Mouse (Mus musculus) heart, postnatal 0 days (tissue): ENCODE results near the gene Gm6614. TPM values are rescaled to one million over a fixed set of nuclear protein-coding genes. Genes with fewer than 3 reads are reported as not detected.

Experiments used
- ATAC-seq: fragments of 200-750 bp; cut with Nextera tagmentation; 2 replicates; pipeline ENCODE4 v1.8.0; 2017; ENCODE audit warnings: low read depth, moderate number of reproducible peaks, moderate library complexity; ENCODE audit not compliant: insufficient read depth
- DNase-seq: peaks from one replicate; pipeline ENCODE4 v3.0.0-alpha.2; 2016; ENCODE audit warnings: low spot score
- H3K27ac ChIP-seq: fragments of 300-500 bp; sonication (generic); 2 replicates; pipeline ENCODE4 v1.5.1; 2014; ENCODE audit warnings: low read depth, mild to moderate bottlenecking
- H3K27me3 ChIP-seq: fragments of 300-500 bp; sonication (generic); 2 replicates; pipeline ENCODE4 v1.6.1; 2014; ENCODE audit warnings: low read length, mixed read lengths; ENCODE audit not compliant: control insufficient read depth, insufficient read depth
- H3K36me3 ChIP-seq: fragments of 300-500 bp; sonication (generic); replicated peaks from 2 replicates; pipeline ENCODE4 v1.6.1; 2014; ENCODE audit warnings: low read length, mixed read lengths; ENCODE audit not compliant: control insufficient read depth, insufficient read depth
- H3K4me1 ChIP-seq: fragments of 300-500 bp; sonication (generic); 2 replicates; pipeline ENCODE4 v1.6.1; 2014; ENCODE audit warnings: antibody characterized with exemption; ENCODE audit not compliant: control insufficient read depth, insufficient read depth
- H3K4me2 ChIP-seq: fragments of 300-500 bp; sonication (generic); 2 replicates; pipeline ENCODE4 v1.6.1; 2014; ENCODE audit warnings: low read depth, mild to moderate bottlenecking, low read length, moderate library complexity
- H3K4me3 ChIP-seq: fragments of 300-500 bp; sonication (generic); 2 replicates; pipeline ENCODE4 v1.5.1; 2014; ENCODE audit warnings: low read depth, low read length
- H3K9ac ChIP-seq: fragments of 300-500 bp; sonication (generic); replicated peaks from 2 replicates; pipeline ENCODE4 v1.6.1; 2014; ENCODE audit warnings: low read depth, low read length, mixed read lengths
- H3K9me3 ChIP-seq: fragments of 300-500 bp; sonication (generic); replicated peaks from 2 replicates; pipeline ENCODE4 v1.6.1; 2016; ENCODE audit warnings: low read length; ENCODE audit not compliant: control insufficient read depth
- CTCF ChIP-seq: IDR thresholded peaks from 2 replicates; pipeline ENCODE4 v1.5.1; 2016; ENCODE audit warnings: antibody characterized with exemption, control low read depth, low read depth
- EP300 ChIP-seq: IDR thresholded peaks from 2 replicates; pipeline ENCODE4 v1.6.1; 2016; ENCODE audit warnings: antibody characterized with exemption, low read depth
- WGBS: fragments of 180-500 bp; shearing (Covaris S2); extraction: QIAGEN DNeasy Blood & Tissue Kit; methylation state at CpG from one replicate; pipeline ENCODE4 v1.1.7; 2014; 5-methylcytosine and 5-hydroxymethylcytosine counted together
- polyA plus RNA-seq: library from polyadenylated mRNA; unstranded; fragments of >200 nt; fragmentation: Nextera tagmentation; extraction: Ambion mirVana; gene quantifications from 2 replicates; pipeline ENCODE4 v1.2.1, GENCODE M21; 2015
- total RNA-seq: library from RNA; depleted of rRNA; stranded (reverse); fragments of >200 nt; gene quantifications from 2 replicates; pipeline ENCODE4 v1.2.3, GENCODE M21; 2014; ENCODE audit warnings: low replicate concordance; rRNA removed

Gene Gm6614
- total and polyA plus RNA-seq, 2 experiments from 2014 or later: not detected

GRCm38 (mm10) chr6:141962420-141962819 lies 48.8 kb downstream of the Gm6614 start:
- Histone ChIP-seq H3K4me2 (no peak overlapping the region), H3K9me3 (no peaks in the 10 kb centered on the region), H3K4me3 (no peak overlapping the region), H3K9ac (no peak overlapping the region), H3K27me3 (no peaks in the 10 kb centered on the region), H3K36me3 (no peaks in the 10 kb centered on the region), H3K4me1 (no peaks in the 10 kb centered on the region), H3K27ac (no peak overlapping the region)
- ATAC-seq (no peak), DNase-seq (no peak)
- no peak for TF ChIP-seq EP300
- no peak for TF ChIP-seq CTCF
- 56% methylated on average over 1 of the region's 1 CpGs for WGBS

GRCm38 (mm10) chr6:141961861-141962260 lies 49.4 kb downstream of the Gm6614 start:
- H3K9ac ChIP-seq: no peak overlapping the region
- H3K27me3 ChIP-seq: no peaks in the 10 kb centered on the region
- H3K4me1 ChIP-seq: no peaks in the 10 kb centered on the region
- H3K27ac ChIP-seq: no peak overlapping the region
- no peaks in the 10 kb centered on the region for H3K36me3 ChIP-seq
- no peaks in the 10 kb centered on the region for H3K9me3 ChIP-seq
- no peak overlapping the region for H3K4me3 ChIP-seq
- ATAC-seq (no peak), DNase-seq (no peak)
- 78% methylated on average over 3 of the region's 3 CpGs for WGBS
- no peak overlapping the region for H3K4me2 ChIP-seq
- TF ChIP-seq CTCF (no peak), EP300 (no peak)

GRCm38 (mm10) chr6:141960482-141960881 lies 50.7 kb downstream of the Gm6614 start:
- no peak overlapping the region for H3K27ac ChIP-seq
- ATAC-seq (no peak), DNase-seq (no peak)
- H3K4me3 ChIP-seq: no peak overlapping the region
- no peak overlapping the region for H3K4me2 ChIP-seq
- no peaks in the 10 kb centered on the region for H3K9me3 ChIP-seq
- no peak overlapping the region for H3K9ac ChIP-seq
- WGBS: 75% methylated on average over 5 of the region's 5 CpGs
- no peak for TF ChIP-seq CTCF
- no peak for TF ChIP-seq EP300
- H3K4me1 ChIP-seq: no peaks in the 10 kb centered on the region
- H3K36me3 ChIP-seq: no peaks in the 10 kb centered on the region
- no peaks in the 10 kb centered on the region for H3K27me3 ChIP-seq

- H3K4me3 ChIP-seq: no peak within 1 kb of the TSS
- no peaks in the 10 kb centered on the region for H3K4me1 ChIP-seq
- H3K9ac ChIP-seq: no peak within 1 kb of the TSS
- no peaks in the 10 kb centered on the region for H3K27me3 ChIP-seq
- no peaks in the 10 kb centered on the region for H3K9me3 ChIP-seq
- no peaks in the 10 kb centered on the region for H3K36me3 ChIP-seq
- no peak within 1 kb of the TSS for H3K27ac ChIP-seq
- no peak within 1 kb of the TSS for H3K4me2 ChIP-seq
- ATAC-seq (no peak), DNase-seq (no peak)
- no peak for TF ChIP-seq EP300
- TF ChIP-seq CTCF: no peak
Measured at GRCm38 (mm10) chr6:141946862-141947261, 64.4 kb downstream of the Gm6614 start, which contains the start of gene Slco1a1. Gene Slco1a1, minus strand, starts transcription at chr6:141946962.

GRCm38 (mm10) chr6:141940451-141940850 lies 70.8 kb downstream of the Gm6614 start:
- ATAC-seq (no peak), DNase-seq (no peak)
- WGBS: 61% methylated on average over 1 of the region's 1 CpGs
- no peak overlapping the region for H3K9ac ChIP-seq
- no peak overlapping the region for H3K4me3 ChIP-seq
- TF ChIP-seq CTCF: no peak
- no peak for TF ChIP-seq EP300
- no peaks in the 10 kb centered on the region for H3K27me3 ChIP-seq
- H3K4me2 ChIP-seq: no peak overlapping the region
- no peaks in the 10 kb centered on the region for H3K9me3 ChIP-seq
- no peaks in the 10 kb centered on the region for H3K36me3 ChIP-seq
- H3K4me1 ChIP-seq: no peaks in the 10 kb centered on the region
- no peak overlapping the region for H3K27ac ChIP-seq

Other genes starting within 250 kb of the Gm6614 start
- gene Gm5724, start 237.6 kb downstream of the Gm6614 start, total RNA-seq: not detected in 2 replicates
- gene Gm5724, start 237.6 kb downstream of the Gm6614 start, polyA plus RNA-seq: not detected in 2 replicates
- not detected in 2 replicates for gene Slco1a4, start 155.2 kb downstream of the Gm6614 start, total RNA-seq
- gene Slco1a4, start 155.2 kb downstream of the Gm6614 start, polyA plus RNA-seq: 0.33 and 0.68 TPM in 2 replicates
- not detected in 2 replicates for gene Slco1a1, start 64.5 kb downstream of the Gm6614 start, total RNA-seq
- gene Slco1a1, start 64.5 kb downstream of the Gm6614 start, polyA plus RNA-seq: not detected in 2 replicates
- not detected in 2 replicates for gene Slco1a6, start 197.1 kb upstream of the Gm6614 start, total RNA-seq
- gene Slco1a6, start 197.1 kb upstream of the Gm6614 start, polyA plus RNA-seq: 0.69 TPM in 1 of 2 replicates, not detected in the other